Mouse (Mus musculus): ENCODE measurements around the gene Brd4.

GRCm38 (mm10) chr17:32267617-32268016, 16.9 kb downstream of the Brd4 start:
- TF ChIP-seq CTCF (IDR thresholded peaks at IDR 0.05; ENCODE audit: insufficient read depth, low read depth, low read length) (no peak), POLR2A (IDR thresholded peaks at IDR 0.05; ENCODE audit: insufficient read depth, low read depth, low read length) (no peak)

Measured in olfactory bulb, adult 2 months (tissue).